Mouse (Mus musculus): ENCODE data around the gene Lime1.

GRCm38 (mm10) chr2:181386663-181387210 lies 6.9 kb downstream of the Lime1 start:
- TF ChIP-seq HCFC1 (IDR thresholded peaks at IDR 0.05; ENCODE audit: borderline replicate concordance, insufficient read depth, low read length) (no peak), ZNF384 (IDR thresholded peaks at IDR 0.05; ENCODE audit: low read depth, low read length) (no peak)

Measured in ES-E14 (cell line).